Mouse (Mus musculus) adrenal gland, postnatal 10 days (tissue): ENCODE measurements at regions not wholly inside any gene's neighbourhood (a gene's known extent, or its start where the extent isn't known, plus 50 kb on each side); places are given as distances from the start of the nearest gene placed in this dataset.

ENCODE experiments used
- DNase-seq: peaks from one replicate; pipeline ENCODE4 v3.0.0; 2021; ENCODE audit warnings: mixed read lengths

DNA sequence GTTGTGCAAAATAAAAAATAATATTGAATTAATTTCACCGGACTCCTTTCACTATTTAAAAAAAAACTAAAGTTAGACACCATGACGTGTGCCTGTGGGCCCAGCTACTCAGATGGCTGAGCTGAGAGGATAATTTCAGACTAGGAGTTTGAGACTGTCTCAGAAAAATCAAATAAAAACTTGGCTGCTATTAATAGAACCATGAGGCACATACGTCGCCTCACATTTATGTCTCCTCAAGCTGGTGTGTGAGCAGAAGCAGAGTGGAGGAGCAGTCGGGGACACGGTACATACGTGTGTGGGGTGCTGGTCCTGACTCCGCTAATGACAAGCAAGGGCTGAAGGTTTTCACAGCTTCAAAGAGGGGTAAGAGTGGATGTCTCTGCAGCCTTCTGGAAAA, 52.8 kb upstream of the Dmrtb1 start:
- DNase-seq, result no peak

DNA sequence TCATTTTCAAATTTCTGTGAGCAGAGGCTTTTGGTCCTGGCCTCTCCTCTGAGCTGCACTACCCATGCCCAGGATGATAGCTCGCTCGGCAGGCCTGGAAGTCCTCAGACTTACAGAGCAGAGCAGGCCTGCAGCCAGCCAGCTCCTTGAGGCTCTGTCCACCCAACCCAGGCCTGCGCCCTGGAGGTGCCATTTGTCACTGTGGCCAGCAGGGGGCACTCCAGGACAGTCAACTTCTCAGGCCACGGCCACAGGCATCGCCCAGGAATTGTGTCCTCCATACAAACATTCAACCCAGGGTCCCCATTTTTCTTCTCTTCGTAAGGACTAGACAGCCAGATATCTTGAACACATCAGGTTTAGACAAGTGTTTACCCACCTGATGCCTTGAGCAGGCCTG, 53.9 kb upstream of the Dmrtb1 start:
- DNase-seq, result peak; percentile 93

- no peak for DNase-seq
Observed at GRCm38 (mm10) chr4:107738776-107739175, 54.7 kb upstream of the Dmrtb1 start.

GRCm38 (mm10) chr4:107739789-107740405, 55.9 kb upstream of the Dmrtb1 start:
- DNase-seq, result no peak

GRCm38 (mm10) chr4:107743646-107744045, 58.4 kb upstream of the Lrp8 start:
- no peak for DNase-seq

GRCm38 (mm10) chr4:107746366-107746765, 55.7 kb upstream of the Lrp8 start:
- no peak for DNase-seq

DNA sequence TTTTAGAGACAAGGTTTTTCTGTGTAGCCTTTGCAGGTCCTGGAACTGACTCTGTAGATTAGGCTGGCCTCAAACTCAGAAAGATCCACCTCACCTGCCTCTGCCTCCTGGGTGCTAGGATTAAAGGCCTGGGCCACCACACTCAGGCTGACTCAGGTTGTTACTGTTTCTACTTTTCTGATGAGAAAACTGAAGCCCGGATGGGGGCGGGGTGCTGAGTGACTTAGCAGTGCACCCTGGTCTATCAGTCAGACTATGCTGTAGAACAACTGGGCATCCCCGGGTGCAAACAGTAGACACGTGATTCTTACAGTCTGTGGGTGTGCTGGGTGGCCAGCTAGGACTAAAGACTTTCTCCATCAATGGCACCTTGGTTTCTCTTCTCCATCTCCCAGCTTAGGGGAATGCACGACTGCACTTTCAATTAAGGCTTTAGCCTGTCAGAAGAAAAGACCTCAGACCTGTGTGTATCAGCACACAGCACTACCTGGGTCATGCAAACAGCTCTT, 55.1 kb upstream of the Lrp8 start:
- DNase-seq, result no peak

- no peak for DNase-seq
Observed at GRCm38 (mm10) chr4:107747454-107747853, 54.6 kb upstream of the Lrp8 start.

GRCm38 (mm10) chr4:107747907-107748628, 54.0 kb upstream of the Lrp8 start:
- DNase-seq, result no peak

- DNase-seq, result no peak
Observed at GRCm38 (mm10) chr4:107749045-107749444, 53.0 kb upstream of the Lrp8 start.

DNA sequence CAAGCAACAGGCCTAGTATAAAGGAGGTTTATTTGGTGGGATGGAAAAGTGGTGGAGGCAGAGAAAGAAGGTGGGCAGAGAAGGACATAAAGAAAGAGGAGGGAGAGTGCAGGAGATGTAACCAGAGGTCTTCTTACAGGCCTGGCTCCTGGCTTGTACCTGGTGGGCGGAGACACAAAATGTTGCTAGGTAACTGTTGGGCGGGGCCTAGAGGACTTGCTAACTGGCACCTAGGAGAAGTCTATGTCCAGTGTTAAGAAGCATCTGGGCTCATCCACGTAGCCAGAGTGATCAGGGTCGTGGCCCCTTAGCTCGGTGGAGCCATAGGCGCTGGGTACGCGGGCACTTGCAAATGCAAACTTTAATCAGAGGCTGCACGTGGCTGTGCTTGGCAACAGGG, 52.0 kb upstream of the Lrp8 start:
- no peak for DNase-seq
